Mouse (Mus musculus): Measurements from ENCODE around the gene Lgals3.

Gene Lgals3

GRCm38 (mm10) chr14:47369741-47370140, 2.2 kb downstream of the Lgals3 start:
- no peak for DNase-seq (ENCODE audit: low read depth, low spot score)

DNA sequence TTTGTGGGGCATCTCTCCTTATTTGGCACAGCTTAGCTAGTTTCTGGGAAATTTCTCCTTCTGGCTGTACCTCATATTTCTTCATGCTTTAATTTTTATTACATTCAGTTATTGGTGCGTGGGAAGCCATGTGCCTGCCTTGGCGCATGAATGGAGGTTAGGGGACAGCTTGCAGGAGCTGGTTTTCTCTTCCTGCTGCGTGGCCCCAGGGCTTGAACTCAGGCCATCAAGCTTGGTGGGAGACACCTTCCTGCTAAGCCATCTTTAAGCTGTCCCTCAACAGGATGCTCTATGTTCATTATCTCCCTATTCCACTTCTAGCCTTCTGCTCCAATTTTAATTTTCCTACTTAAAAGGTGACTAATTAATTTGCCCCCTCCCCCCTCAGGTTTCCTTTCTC, 3.2 kb downstream of the Lgals3 start:
- no peak for DNase-seq (ENCODE audit: low read depth, low spot score)

DNA sequence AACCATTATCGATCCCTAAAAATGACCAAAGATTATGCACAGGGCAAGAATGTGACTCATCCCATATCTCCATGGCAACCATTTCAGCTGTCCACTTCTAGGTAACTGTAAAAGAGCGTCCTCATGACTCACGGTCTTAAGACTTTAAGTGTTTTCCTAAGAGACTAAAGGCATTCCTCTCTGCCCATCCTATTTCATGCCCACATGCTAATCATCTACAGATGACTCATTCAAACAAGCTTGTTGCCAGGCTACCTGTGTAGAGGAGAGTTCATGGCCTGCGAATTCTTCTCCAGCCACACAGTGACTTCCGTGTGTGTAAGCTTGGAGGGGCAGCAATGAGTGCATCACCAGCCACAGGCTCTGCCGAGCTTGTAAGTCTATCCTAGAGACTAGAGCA, 4.1 kb downstream of the Lgals3 start:
- no peak for DNase-seq (ENCODE audit: low read depth, low spot score)

DNA sequence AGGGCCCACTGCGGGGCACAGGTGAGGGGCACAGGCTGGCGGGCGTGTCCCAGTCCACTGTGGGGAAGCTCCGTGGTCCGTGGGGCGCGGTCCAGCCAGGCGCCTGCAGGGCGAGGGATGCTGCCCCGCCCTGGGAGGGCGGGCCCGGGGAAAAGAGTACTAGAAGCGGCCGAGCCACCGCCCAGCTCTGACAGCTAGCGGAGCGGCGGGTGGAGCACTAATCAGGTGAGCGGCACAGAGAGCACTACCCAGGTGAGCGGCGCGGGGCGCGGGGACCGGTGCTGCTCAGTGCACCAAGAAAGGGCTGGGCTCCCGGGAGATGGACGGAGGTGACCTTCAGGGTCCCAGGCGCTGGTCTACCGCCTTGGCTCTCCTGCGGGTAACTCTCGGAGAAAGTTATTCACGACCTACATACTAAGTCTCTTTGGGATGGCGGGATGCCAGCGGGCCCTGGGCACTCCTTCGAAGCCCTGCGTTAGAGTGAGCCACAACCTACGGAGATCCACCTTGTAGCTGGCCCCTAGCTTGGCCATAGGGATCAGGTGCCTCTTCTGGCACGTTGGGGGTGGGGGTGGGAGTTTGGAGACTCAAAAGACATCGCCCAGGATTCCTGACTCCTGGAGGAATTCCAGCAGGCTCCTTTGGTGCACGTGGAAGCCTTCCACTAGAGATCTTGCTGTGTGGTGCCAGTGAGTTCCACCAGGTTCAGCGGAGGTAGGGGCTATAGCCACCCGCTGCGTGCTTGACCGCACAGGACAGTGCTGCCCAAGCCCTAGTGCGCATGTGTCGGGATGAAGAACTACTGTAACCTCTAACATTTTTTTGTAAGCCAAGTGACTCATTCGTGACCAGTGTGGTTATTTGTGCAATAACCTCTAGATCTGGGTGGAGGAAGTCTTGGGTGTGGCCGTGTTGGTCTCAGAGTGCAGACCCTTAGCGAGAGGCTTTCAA, 6.5 kb downstream of the Lgals3 start:
- peak; percentile 55 for DNase-seq (ENCODE audit: low read depth, low spot score)

DNA sequence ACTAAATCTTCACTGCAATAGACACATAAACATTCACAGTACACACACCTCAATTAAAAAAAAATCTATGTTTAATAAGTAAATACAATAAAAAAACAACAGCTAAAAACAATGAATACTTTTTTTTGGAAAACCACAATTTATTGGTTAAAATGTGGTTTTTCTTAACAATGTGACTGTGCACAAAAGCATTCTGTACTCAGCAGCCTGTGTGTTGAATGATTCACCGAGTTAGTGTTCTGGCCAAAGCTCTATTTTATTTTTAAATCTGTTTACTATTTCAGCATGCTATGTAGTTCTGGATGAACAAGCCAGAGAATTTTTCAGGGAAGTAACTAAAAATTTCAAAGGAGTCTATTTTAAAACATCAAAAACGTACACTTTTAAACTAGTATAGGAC, 9.0 kb downstream of the Lgals3 start:
- no peak for DNase-seq (ENCODE audit: low read depth, low spot score)

GRCm38 (mm10) chr14:47378336-47378735, 10.8 kb downstream of the Lgals3 start:
- DNase-seq (ENCODE audit: low read depth, low spot score), result no peak

GRCm38 (mm10) chr14:47383911-47384310, 16.4 kb downstream of the Lgals3 start:
- DNase-seq (ENCODE audit: low read depth, low spot score), result peak; percentile 45

GRCm38 (mm10) chr14:47384653-47385052, 17.1 kb downstream of the Lgals3 start:
- no peak for DNase-seq (ENCODE audit: low read depth, low spot score)

DNA sequence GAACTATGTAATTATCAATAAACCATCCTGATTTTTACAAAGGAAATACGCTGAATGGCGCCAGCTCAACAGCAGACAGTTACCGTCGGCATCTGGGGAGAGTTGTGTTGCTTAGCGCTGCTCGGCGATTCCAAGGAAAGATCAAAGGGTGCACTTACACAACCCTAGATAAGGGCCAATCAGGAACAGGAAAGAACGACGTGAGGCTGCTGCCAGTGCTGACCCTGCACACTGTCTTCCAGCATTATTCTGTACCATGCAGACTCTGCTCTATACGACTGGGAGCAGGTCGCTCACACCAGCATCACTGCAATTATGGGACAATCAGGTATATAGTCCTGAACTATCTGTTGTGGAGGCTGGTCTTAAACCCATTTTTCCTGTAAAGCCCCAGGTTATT, 18.6 kb downstream of the Lgals3 start:
- DNase-seq (ENCODE audit: low read depth, low spot score), result no peak

GRCm38 (mm10) chr14:47393354-47394094, 26.0 kb downstream of the Lgals3 start:
- DNase-seq (ENCODE audit: low read depth, low spot score), result no peak

DNA sequence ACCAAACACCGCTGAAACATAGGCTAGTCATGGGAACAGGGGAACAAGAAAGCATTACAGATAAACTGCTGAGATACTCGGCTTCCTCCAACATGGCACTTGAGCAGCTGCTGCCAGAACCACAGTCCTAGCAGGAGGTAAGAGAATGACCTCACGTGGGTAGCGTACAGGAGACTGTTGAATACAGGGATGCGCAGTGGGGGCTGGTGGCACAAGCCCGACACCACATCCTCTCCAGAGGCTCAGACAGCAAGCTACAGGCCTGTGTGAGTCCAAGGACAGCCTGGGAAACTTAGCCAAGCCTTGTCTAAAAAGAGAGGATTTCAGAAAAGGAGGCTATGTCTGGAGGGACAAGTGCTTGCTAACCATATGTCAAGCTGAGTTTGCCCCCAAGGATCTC, 27.5 kb downstream of the Lgals3 start:
- DNase-seq (ENCODE audit: low read depth, low spot score), result no peak

- peak; percentile 42 for DNase-seq (ENCODE audit: low read depth, low spot score)
These were observed 28.0 kb downstream of the Lgals3 start for GRCm38 (mm10) chr14:47395462-47396026.

DNA sequence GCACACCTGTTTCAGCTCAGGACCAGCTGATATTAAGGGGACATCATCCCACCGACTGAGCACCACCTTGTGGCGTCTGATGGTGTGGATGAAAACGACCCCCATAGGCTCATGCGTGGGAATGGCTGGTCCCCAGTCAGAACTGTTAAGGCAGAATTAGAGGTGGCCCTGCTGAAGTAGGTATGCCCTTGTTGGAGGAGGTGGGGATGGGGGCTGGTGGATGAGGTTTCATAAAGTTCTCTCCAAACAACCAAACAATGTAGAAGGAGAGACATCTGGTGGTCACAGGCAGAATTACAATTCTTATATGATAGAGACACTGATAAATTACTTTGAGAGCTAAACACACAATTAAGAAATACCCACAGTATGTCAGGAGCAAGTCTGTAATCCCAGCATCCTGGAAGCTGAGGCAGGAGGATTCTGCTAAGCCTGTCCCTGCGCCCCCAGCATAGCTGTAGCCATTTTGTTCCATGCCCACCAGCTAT, 28.7 kb downstream of the Lgals3 start:
- DNase-seq (ENCODE audit: low read depth, low spot score), result peak; percentile 78

DNA sequence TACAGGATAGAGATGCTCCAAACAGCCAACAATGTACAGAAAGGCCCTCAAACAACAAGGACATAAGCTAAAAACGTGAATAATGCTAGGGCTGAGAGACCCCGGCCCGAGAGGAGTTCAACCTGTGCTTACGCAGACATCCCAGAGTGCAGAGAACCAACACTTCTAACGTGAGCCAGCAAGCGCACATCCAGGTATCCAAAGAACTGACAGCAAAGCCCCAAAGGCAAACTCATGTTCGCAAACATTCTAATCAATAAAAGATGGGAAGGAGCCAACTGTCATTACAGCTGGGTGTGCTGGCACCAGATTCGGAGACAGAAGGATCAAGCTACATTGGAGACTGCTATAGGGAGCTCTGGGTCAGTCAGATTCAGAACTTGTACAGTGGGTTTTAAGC, 35.2 kb downstream of the Lgals3 start:
- no peak for DNase-seq (ENCODE audit: low read depth, low spot score)

DNA sequence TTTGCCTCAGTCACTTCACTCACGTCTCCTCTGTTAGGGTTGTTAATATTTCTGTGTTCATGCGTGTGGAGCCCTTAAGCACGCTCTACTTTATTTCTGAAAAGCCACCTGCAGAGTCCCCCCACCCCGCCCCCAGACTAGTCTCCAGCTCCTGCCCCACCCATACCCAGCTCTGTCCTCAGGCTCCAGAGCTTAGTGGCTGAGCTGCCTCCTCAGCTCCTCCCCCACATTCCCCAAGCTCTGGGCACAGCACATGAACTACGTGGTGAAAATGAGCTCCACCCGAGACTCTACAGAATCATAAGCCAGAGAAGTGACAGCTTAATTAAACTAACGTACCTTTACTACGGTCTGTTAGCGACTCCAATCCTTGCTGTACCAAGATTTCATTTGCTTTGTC, 38.4 kb downstream of the Lgals3 start:
- peak; percentile 83 for DNase-seq (ENCODE audit: low read depth, low spot score)

DNA sequence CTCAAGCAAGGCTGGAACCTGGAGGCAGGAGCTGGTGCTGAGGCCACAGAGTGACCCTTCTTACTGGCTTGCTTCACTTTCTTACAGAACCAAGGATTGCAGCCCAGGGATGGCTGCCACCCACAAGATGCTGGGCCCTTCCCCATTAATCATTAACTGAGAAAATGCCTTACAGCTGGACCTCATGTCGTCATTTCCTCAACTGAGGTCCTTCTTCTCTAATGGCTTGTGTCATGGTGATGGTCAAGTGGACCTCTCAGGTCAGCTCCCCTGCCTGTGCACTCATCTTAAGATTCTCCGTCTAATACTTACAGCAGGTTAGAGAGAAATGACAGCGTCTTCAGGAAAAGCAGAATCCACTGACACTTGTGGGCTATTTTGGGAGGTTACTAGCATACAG, 49.8 kb downstream of the Lgals3 start:
- DNase-seq (ENCODE audit: low read depth, low spot score), result no peak

- peak; percentile 97 for DNase-seq (ENCODE audit: low read depth, low spot score)
These were observed 50.5 kb downstream of the Lgals3 start, which contains the start of gene Dlgap5 for GRCm38 (mm10) chr14:47417775-47418665. Dlgap5 (minus strand) TSS chr14:47418407.

GRCm38 (mm10) chr14:47418666-47418991, 51.1 kb downstream of the Lgals3 start:
- no peak for DNase-seq (ENCODE audit: low read depth, low spot score)

GRCm38 (mm10) chr14:47419034-47419625, 51.6 kb downstream of the Lgals3 start:
- DNase-seq (ENCODE audit: low read depth, low spot score), result no peak

DNA sequence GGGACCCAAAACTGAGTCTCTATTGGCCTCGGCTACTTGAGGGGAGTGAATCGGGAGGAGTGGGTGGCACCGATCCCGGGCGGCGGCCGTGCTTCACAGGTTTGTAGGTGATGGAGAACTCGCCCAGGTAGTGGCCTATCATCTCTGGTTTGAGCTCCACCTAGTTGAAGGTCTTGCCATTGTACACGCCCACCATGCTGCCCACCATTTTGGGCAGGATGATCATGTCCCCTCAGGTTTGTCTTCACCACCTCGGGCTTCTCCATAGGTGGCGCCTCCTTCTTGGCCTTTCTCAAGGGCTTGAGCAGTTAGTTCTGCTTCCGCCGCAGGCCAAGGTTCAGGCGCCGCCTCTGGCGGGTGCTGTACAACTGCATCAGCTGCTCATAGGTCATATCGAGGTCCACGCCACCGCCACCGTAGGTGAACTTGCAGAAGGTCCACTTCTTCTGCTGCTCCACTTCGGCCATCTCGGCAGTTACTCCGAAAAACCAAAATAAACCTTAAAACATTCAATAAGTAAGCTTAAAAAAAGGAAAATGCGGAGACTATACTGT, 52.2 kb downstream of the Lgals3 start:
- peak; percentile 87 for DNase-seq (ENCODE audit: low read depth, low spot score)

- peak; percentile 72 for DNase-seq (ENCODE audit: low read depth, low spot score)
These were observed 54.1 kb downstream of the Lgals3 start for GRCm38 (mm10) chr14:47421606-47422005.
